Comparison of ENCODE assay signal across 18 mouse cellular contexts in genomic region chr7:49012027-49012426, GRCm38 (mm10).
DNase-seq lines count a peak whose midpoint lies in the region; ATAC-seq and TF ChIP-seq lines count a peak whose summit lies in the region.
"Had no signal": no experiment of that assay in that cellular context is flagged by ENCODE, and none has a peak within 500 bp of the region (broad histone marks: within the 10 kb centered on the region; RNA-seq: fewer than 3 reads in every experiment).

No protein-coding gene starts in this region.

- no peak overlapping the region for H3K9ac ChIP-seq in intestine, postnatal 0 days (ENCODE audit: low read depth, low read length)
- no peak overlapping the region for H3K9ac ChIP-seq in intestine, embryonic 16.5 days (ENCODE audit: low read depth, low read length)
- no peak overlapping the region for H3K9ac ChIP-seq in lung, postnatal 0 days (replicated peaks; ENCODE audit: low read depth)
- H3K9ac ChIP-seq: forebrain, embryonic 13.5 days; heart, embryonic 12.5 days; limb, embryonic 15.5 days had no signal

- no peak for TF ChIP-seq EP300 in lung, postnatal 0 days (IDR thresholded peaks at IDR 0.05)

- TF ChIP-seq POLR2A in lung, adult 2 months (IDR thresholded peaks at IDR 0.05; ENCODE audit: borderline replicate concordance, extremely low read depth, low read depth, low read length): no peak

- ATAC-seq in intestine, postnatal 0 days: no peak
- ATAC-seq in intestine, embryonic 16.5 days: no peak
- ATAC-seq in lung, postnatal 0 days: no peak
- ATAC-seq in common myeloid progenitor, adult 5-6 weeks (replicated peaks; ENCODE audit: low read depth, poor library complexity, severe bottlenecking): 0 out of 2 replicates have a peak, but pooled peaks have one; percentile 52
- ATAC-seq: forebrain, embryonic 13.5 days had no signal

- 70% methylated on average over 1 of the region's 1 CpGs for WGBS in intestine, postnatal 0 days
- 67% methylated on average over 1 of the region's 1 CpGs for WGBS in intestine, embryonic 16.5 days
- WGBS in lung, postnatal 0 days: 50% methylated on average over 1 of the region's 1 CpGs
- 54% methylated on average over 1 of the region's 1 CpGs for WGBS in lung, adult 2 months

- peak; percentile 34 for TF ChIP-seq CTCF in intestine, postnatal 0 days (IDR thresholded peaks at IDR 0.05; ENCODE audit: low read depth)
- TF ChIP-seq CTCF in lung, postnatal 0 days (IDR thresholded peaks at IDR 0.05): peak; percentile 53
- TF ChIP-seq CTCF in lung, adult 2 months (IDR thresholded peaks at IDR 0.05; ENCODE audit: insufficient read depth, low read length): no peak

- H3K4me2 ChIP-seq in intestine, postnatal 0 days (replicated peaks; ENCODE audit: low read depth): no peak overlapping the region
- H3K4me2 ChIP-seq in intestine, embryonic 16.5 days (ENCODE audit: low read depth, low read length): no peak overlapping the region
- no peak overlapping the region for H3K4me2 ChIP-seq in lung, postnatal 0 days (replicated peaks; ENCODE audit: low read depth, low read length)
- H3K4me2 ChIP-seq: forebrain, embryonic 13.5 days; heart, embryonic 12.5 days; limb, embryonic 15.5 days had no signal

- no peak overlapping the region for H3K27ac ChIP-seq in intestine, postnatal 0 days (ENCODE audit: low read depth, low read length)
- H3K27ac ChIP-seq in intestine, embryonic 16.5 days (ENCODE audit: low read length): no peak overlapping the region
- no peak overlapping the region for H3K27ac ChIP-seq in lung, postnatal 0 days (ENCODE audit: low read length)
- H3K27ac ChIP-seq: forebrain, embryonic 13.5 days; limb, embryonic 15.5 days had no signal

- H3K27me3 ChIP-seq in intestine, postnatal 0 days (replicated peaks; ENCODE audit: control insufficient read depth, insufficient read depth, low read length): no peaks in the 10 kb centered on the region
- no peaks in the 10 kb centered on the region for H3K27me3 ChIP-seq in intestine, embryonic 16.5 days (replicated peaks; ENCODE audit: control insufficient read depth, insufficient read depth, low read length)
- H3K27me3 ChIP-seq in lung, postnatal 0 days (replicated peaks; ENCODE audit: insufficient read depth, low read length): no peaks in the 10 kb centered on the region
- H3K27me3 ChIP-seq: heart, embryonic 12.5 days had no signal

- DNase-seq in lung, postnatal 0 days (ENCODE audit: low spot score): peak; percentile 28
- no peak for DNase-seq in lung, adult 2 months
- peak; percentile 27 for DNase-seq in ES-CJ7 (ENCODE audit: low read depth, low spot score)
- DNase-seq in right cerebral cortex, postnatal 36 days (ENCODE audit: low spot score in 2 of 2): no peak
- DNase-seq: adrenal gland, adult 8-10 months; cerebellum, postnatal 14 days; heart, postnatal 4 days; kidney, adult 11 months; kidney, postnatal 36 days; right cerebral cortex, postnatal 25 days; thymus, postnatal 36 days had no signal

- no peaks in the 10 kb centered on the region for H3K36me3 ChIP-seq in intestine, postnatal 0 days (ENCODE audit: control insufficient read depth, insufficient read depth)
- H3K36me3 ChIP-seq in intestine, embryonic 16.5 days (ENCODE audit: control insufficient read depth, insufficient read depth, low read length): no peaks in the 10 kb centered on the region
- no peaks in the 10 kb centered on the region for H3K36me3 ChIP-seq in lung, postnatal 0 days (ENCODE audit: insufficient read depth, low read length)
- H3K36me3 ChIP-seq: G1E; heart, embryonic 12.5 days; limb, embryonic 15.5 days had no signal

- H3K9me3 ChIP-seq in intestine, postnatal 0 days (ENCODE audit: control insufficient read depth): no peaks in the 10 kb centered on the region
- no peaks in the 10 kb centered on the region for H3K9me3 ChIP-seq in intestine, embryonic 16.5 days (ENCODE audit: control insufficient read depth, low read length)
- H3K9me3 ChIP-seq in lung, postnatal 0 days (ENCODE audit: low read length): no peaks in the 10 kb centered on the region
- H3K9me3 ChIP-seq: forebrain, embryonic 13.5 days; heart, embryonic 12.5 days; limb, embryonic 15.5 days had no signal

- H3K4me1 ChIP-seq in intestine, postnatal 0 days (replicated peaks; ENCODE audit: control insufficient read depth, insufficient read depth, low read length): no peaks in the 10 kb centered on the region
- H3K4me1 ChIP-seq in intestine, embryonic 16.5 days (ENCODE audit: control insufficient read depth, insufficient read depth, low read length): no peaks in the 10 kb centered on the region
- no peaks in the 10 kb centered on the region for H3K4me1 ChIP-seq in lung, postnatal 0 days (ENCODE audit: insufficient read depth, low read depth, low read length)
- H3K4me1 ChIP-seq in lung, adult 2 months (ENCODE audit: control insufficient read depth, insufficient read depth, low read length): no peaks in the 10 kb centered on the region
- H3K4me1 ChIP-seq: limb, embryonic 15.5 days had no signal

- no peak overlapping the region for H3K4me3 ChIP-seq in intestine, postnatal 0 days (ENCODE audit: low read depth, low read length)
- no peak overlapping the region for H3K4me3 ChIP-seq in intestine, embryonic 16.5 days (ENCODE audit: low read length)
- no peak overlapping the region for H3K4me3 ChIP-seq in lung, postnatal 0 days (ENCODE audit: low read depth, low read length)
- H3K4me3 ChIP-seq in lung, adult 2 months (replicated peaks; ENCODE audit: extremely low read depth, low read depth, low read length): no peak overlapping the region
- H3K4me3 ChIP-seq: forebrain, embryonic 13.5 days; heart, embryonic 12.5 days; limb, embryonic 15.5 days had no signal

Comparison
In these comparisons a context has a peak if more than half of its experiments do, and no peak if none do; other contexts are left out.
1. DNase-seq: peak in lung, postnatal 0 days (single experiment) and ES-CJ7 (single experiment); none in lung, adult 2 months (single experiment) and right cerebral cortex, postnatal 36 days (0 of 2).